Mouse (Mus musculus) neural tube, embryonic 10.5 days (tissue): Measurements from ENCODE around the gene Snx29.

ENCODE experiments used
- DNase-seq: peaks from one replicate; pipeline ENCODE4 v3.0.0-alpha.2; 2017; ENCODE audit warnings: low spot score; ENCODE audit errors: extremely low spot score

Gene Snx29

GRCm38 (mm10) chr16:11728131-11728530, 405.4 kb downstream of the Snx29 start:
- no peak for DNase-seq

DNA sequence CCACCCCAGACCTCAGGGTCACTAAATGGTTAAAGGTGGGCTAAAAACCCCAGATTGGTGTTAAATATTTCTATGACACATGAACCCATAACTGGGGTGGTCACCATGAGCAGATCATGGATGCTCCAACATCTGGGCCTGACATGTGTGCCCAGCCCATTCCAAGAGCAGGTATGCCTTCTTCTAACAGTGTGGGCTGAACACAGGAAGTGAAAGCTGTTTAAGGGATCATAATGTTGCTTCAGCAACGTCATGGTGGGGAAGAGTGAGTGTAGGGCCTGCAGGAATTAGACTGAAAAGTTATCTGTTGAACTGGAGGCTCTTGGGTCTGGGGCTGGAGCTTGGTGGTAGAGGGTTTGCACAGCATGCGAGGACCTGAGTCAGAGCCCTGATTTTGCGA, 405.9 kb downstream of the Snx29 start:
- no peak for DNase-seq

DNA sequence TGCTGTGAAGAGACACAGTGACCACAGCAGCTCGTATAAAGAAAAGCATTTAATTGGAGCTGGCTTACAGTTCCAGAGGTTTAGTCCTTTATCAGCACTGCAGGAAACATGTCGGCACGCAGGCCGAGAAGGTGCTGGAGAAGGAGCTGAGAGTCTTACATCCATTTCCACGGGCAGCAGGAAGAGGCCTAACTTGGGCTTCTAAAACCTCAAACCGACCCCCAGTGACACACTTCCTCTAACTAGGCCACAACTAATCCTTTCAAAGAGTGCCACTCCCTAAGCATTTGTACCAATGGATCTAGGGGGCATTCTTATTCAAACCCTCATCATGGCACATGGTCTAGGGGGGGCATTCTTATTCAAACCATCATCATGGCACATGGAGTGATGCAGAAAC, 406.4 kb downstream of the Snx29 start:
- DNase-seq, result no peak

- no peak for DNase-seq
Observed at GRCm38 (mm10) chr16:11729815-11730214, 407.1 kb downstream of the Snx29 start.

GRCm38 (mm10) chr16:11731014-11731535, 408.4 kb downstream of the Snx29 start:
- DNase-seq, result no peak

GRCm38 (mm10) chr16:11738341-11738740, 415.6 kb downstream of the Snx29 start:
- peak; percentile 34 for DNase-seq

DNA sequence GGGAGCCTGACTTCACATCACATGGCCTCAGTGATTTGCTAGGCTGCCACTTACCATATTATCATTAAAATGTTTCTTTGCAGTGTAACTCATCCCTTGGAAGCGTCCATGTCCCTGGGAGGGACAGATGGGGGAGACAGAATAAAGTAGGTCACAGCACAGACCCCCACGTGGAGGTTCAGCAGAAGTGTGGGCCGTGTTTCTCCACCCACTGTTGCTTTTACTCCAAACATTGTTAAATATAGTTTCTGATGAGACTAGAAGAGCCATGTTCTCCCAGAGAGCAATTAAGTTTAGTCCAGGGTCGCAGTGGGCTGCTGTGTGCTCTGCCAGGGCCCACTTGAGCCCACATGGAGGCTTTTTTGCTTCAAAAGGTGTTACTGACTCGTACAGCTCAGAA, 419.2 kb downstream of the Snx29 start:
- DNase-seq, result no peak

- DNase-seq, result no peak
Observed at GRCm38 (mm10) chr16:11742351-11742750, 419.6 kb downstream of the Snx29 start.

DNA sequence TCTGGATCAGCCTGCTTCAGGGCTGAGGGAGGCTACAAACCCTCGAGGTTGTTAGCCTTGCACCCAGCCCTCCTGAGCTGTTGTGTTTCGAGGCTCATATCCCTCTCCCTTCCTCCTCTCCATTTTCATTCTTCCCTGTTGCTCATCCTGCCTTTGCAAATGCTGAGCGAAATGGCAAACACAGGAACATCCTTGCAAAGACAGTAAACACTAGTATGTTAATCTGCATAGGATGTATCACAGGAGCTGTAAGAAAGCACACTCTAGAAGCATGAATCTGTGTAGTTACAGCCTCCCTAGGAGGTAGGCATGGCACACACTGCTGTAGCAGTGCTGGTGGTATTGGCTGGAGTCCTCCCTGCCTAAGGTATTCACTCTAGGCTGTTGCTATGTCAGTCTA, 420.3 kb downstream of the Snx29 start:
- no peak for DNase-seq

- DNase-seq, result no peak
Observed at GRCm38 (mm10) chr16:11743724-11744123, 421.0 kb downstream of the Snx29 start.

DNA sequence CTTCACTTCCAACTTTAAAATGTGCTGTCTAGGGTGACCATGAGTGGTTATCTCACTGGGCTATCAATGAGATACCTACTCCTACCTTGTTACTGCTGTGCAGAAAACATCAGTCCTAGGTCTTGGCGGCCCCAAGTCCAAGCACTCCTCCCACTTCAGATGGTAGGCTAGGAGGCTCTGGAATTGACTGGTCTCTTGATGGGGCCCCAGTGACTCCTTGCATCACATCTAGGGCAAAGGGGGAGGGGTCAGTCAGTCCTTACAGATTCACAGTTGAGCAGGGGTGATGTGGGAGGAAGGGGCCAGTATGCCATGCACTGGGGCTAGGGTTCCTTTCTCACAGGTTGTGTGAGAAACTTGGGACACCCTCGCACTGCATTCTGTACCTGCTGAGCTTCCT, 423.3 kb downstream of the Snx29 start:
- no peak for DNase-seq

- no peak for DNase-seq
Observed at GRCm38 (mm10) chr16:11747867-11748266, 425.2 kb downstream of the Snx29 start.

DNA sequence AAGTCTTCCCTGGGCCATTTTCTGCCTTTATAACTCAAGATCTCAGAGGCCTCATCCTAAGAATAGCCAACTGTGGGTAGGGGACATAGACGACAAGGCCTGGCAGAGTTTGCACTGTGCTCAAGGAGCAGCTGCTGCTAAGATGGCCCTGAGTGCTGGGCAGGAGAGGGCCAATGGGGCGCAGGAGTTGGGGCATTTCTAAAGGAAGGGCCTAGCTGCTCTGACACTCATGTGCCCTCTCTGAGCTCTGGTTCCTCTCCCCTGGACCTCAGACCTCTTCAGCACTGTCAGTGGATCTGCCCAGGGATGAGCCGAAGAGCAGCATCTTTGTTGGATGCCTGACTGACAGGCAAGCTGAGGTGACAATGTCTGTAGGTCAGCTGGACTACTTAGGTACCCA, 426.4 kb downstream of the Snx29 start:
- no peak for DNase-seq

GRCm38 (mm10) chr16:11750605-11751004, 427.9 kb downstream of the Snx29 start:
- no peak for DNase-seq

- no peak for DNase-seq
Observed at GRCm38 (mm10) chr16:11752557-11752956, 429.8 kb downstream of the Snx29 start.

- no peak for DNase-seq
Observed at GRCm38 (mm10) chr16:11753466-11753865, 430.8 kb downstream of the Snx29 start.

DNA sequence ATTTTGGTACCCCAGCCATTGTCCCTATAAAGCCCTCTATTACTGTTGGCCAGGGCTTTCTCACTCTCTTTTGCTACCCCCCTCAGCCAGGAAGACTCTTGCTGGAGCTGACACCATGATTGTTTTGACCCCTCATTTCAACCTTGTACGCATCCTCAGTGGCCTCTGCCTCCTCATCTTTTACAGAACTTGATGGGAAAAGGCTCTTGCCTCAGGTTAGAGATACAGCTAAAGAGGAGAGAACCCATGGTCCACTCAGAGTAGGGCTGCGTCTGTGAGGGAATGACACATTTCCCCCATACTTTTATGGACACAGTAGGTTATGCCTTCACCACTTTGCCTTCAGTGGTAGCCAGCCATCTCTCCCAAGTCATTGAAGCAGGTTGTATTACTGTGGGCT, 431.4 kb downstream of the Snx29 start:
- no peak for DNase-seq

DNA sequence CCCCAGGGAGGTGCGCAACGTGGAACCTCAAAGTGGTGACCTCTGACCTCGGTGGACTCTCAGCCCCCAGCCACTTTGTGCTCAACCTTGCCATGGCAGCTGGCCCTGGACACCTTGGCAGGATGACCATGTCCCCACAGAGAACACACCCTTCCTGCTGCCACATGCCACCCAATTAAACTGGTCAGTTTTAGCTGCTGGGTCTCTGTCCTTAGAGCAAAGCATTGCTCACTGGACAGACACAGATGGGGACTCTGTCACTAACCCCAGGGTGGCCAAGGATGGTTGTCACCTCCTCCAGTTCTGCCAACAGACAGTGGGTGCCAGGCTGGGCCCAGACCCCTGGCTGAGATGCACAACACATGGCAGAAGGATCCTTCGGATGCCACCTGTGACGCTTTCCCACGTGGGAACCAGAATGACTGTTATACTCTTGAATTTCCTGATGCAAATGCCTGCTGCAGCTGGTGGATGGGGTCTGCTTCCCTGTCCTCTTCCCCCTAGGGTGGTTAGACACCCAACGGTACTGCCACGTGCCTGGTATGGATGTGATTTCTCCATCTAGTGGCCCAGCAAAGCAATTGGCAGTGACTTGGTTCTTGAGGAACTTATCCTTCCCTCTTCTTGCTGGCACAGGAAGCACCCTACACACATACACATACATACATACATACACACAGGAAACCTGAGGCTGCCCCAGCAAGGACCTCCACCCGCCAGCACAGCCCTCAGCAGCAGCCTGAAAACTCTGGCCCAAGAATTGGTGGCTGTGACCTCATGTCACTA, 432.8 kb downstream of the Snx29 start:
- DNase-seq, result no peak

DNA sequence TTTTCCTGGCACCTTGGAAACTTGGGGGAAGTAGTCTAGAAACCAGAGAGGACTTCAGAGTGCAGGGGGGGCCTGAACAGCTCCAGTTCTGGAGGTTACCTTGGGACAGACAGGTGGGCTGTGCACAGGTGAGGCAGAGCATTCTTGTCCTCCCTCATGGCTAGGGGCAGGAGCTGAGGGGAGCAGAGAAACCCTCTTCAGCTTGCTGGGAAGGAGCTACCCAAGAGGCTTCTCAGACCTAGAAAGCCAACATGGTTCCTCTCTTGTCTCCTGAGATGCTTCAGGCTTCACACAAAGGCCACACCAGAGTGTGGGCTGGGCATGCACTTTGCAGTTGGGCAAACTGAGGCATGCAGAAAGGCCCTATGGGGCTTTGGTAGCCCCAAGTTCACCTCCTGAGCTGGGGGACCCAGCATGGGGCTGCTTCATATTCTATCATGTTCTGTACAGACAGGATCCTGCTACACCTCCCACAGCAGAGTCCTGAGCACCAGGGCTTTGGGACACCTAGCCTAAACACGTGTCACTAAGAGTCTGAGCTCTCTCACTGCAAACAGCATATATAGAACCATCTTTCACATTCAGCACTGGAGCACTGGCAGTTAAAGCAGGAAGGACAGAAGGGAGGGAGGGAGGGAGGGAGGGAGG, 434.0 kb downstream of the Snx29 start:
- DNase-seq, result no peak

- DNase-seq, result no peak
Observed at GRCm38 (mm10) chr16:11757471-11757870, 434.8 kb downstream of the Snx29 start.

GRCm38 (mm10) chr16:11757951-11758350, 435.2 kb downstream of the Snx29 start:
- no peak for DNase-seq

DNA sequence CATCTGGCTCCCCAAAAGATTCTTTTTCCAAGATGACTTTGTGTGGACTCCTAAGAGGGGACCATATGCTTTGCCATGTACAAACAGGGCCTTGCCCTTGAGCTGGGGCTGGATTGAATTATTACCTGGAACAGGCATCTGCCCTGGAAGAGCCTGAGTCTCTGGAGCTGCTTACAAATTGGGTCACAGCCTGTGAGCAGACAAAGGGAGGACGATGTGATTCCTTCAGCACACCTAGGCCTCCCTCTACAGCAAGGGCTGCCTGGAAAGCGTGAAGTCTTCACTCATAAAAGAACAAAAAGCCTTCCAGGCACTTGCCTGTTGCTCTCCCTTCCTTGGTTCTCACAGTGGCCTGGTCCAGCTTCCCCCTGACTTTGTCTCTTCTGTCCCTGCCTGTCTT, 449.6 kb downstream of the Snx29 start:
- DNase-seq, result no peak

DNA sequence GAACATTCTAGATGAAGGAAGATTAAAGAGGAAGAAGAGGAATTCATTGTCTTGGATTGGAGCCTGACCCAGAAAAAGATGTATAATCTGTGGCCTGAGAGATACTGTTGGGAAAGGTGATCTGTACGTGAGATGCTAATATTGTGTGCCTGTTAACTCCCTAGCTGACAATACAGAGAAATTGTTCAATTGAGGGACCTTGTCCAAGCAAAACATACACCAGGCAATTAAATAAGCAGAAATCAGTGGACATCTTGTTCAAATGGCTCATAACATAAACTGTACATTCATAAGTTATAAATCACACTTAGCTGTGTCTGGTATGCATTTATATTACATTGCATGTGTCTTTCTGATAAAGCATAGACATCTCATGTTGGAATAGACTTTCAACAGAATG, 451.6 kb downstream of the Snx29 start:
- no peak for DNase-seq
